In the genomic region with DNA sequence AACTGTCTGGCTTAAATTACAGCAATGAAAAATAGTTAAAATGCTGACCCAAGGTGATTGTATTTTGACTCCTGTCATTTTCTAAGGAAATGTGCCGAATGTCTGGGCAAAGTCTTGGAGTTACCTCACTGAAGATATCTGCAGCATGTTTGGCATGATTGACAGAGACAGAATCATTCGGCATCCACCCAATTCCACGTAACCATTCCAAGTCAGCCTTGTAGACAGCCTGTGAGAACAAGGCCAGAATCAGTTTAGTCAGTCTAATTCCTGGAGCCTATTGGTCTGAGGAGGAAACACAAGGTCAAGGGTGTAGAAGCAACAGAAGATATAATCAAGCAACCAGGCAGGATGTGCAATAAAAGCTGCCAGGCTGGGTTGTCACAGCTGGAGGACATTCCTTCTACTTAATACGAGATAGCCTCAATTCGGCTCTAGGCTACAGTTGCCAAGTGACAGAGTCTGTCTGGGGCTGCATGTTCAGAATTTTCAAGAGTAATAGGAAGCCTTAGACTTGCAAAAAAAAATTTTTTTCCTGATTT, we compare ENCODE assay signal across 14 mouse cellular contexts.
A peak's percentile ranks its signal among the peaks of the same experiment; 100 is the strongest.
DNase-seq lines count a peak whose midpoint lies in the region; ATAC-seq and TF ChIP-seq lines count a peak whose summit lies in the region.
"Had no signal": no experiment of that assay in that cellular context is flagged by ENCODE, and none has a peak within 500 bp of the region (broad histone marks: within the 10 kb centered on the region; RNA-seq: fewer than 3 reads in every experiment).

No protein-coding gene starts in this region.

- H3K27ac ChIP-seq in heart, postnatal 0 days (ENCODE audit: low read depth), result no peak overlapping the region
- no peak overlapping the region for H3K27ac ChIP-seq in midbrain, embryonic 10.5 days (replicated peaks)
- no peak overlapping the region for H3K27ac ChIP-seq in midbrain, embryonic 13.5 days
- H3K27ac ChIP-seq: embryonic facial prominence, embryonic 13.5 days; heart, embryonic 15.5 days; limb, embryonic 12.5 days had no signal

- no peak overlapping the region for H3K9ac ChIP-seq in heart, postnatal 0 days (replicated peaks; ENCODE audit: low read depth, low read length)
- H3K9ac ChIP-seq in midbrain, embryonic 13.5 days (replicated peaks), result no peak overlapping the region
- H3K9ac ChIP-seq: embryonic facial prominence, embryonic 13.5 days; heart, embryonic 15.5 days; limb, embryonic 12.5 days had no signal

- no peak overlapping the region for H3K4me3 ChIP-seq in heart, postnatal 0 days (ENCODE audit: low read depth, low read length)
- H3K4me3 ChIP-seq in midbrain, embryonic 10.5 days, result no peak overlapping the region
- H3K4me3 ChIP-seq in midbrain, embryonic 13.5 days (replicated peaks), result no peak overlapping the region
- H3K4me3 ChIP-seq: embryonic facial prominence, embryonic 13.5 days; heart, embryonic 15.5 days; limb, embryonic 12.5 days had no signal

- H3K36me3 ChIP-seq in heart, postnatal 0 days (replicated peaks; ENCODE audit: control insufficient read depth, insufficient read depth, low read length), result no peaks in the 10 kb centered on the region
- H3K36me3 ChIP-seq in midbrain, embryonic 10.5 days, result no peaks in the 10 kb centered on the region
- H3K36me3 ChIP-seq in midbrain, embryonic 13.5 days, result no peaks in the 10 kb centered on the region
- H3K36me3 ChIP-seq: embryonic facial prominence, embryonic 13.5 days; heart, embryonic 15.5 days; limb, embryonic 12.5 days had no signal

- TF ChIP-seq CTCF in heart, postnatal 0 days (IDR thresholded peaks at IDR 0.05; ENCODE audit: low read depth), result no peak

- no peak for ATAC-seq in heart, postnatal 0 days (ENCODE audit: insufficient read depth, low read depth)
- no peak for ATAC-seq in midbrain, embryonic 13.5 days
- ATAC-seq: activated CD4-positive, CD25-positive, alpha-beta regulatory T cell, adult 4 months had no signal

- no peaks in the 10 kb centered on the region for H3K9me3 ChIP-seq in heart, postnatal 0 days (replicated peaks; ENCODE audit: control insufficient read depth, low read length)
- no peaks in the 10 kb centered on the region for H3K9me3 ChIP-seq in midbrain, embryonic 10.5 days (replicated peaks)
- no peaks in the 10 kb centered on the region for H3K9me3 ChIP-seq in midbrain, embryonic 13.5 days
- H3K9me3 ChIP-seq: embryonic facial prominence, embryonic 13.5 days; heart, embryonic 15.5 days had no signal

- WGBS in heart, postnatal 0 days, result 40% methylated on average over 5 of the region's 5 CpGs
- WGBS in midbrain, embryonic 10.5 days, result 74% methylated on average over 5 of the region's 5 CpGs
- WGBS in midbrain, embryonic 13.5 days, result 70% methylated on average over 5 of the region's 5 CpGs

- DNase-seq in heart, postnatal 0 days (ENCODE audit: low spot score), result peak; percentile 21
- DNase-seq in heart, postnatal 36 days, result no peak
- DNase-seq in midbrain, embryonic 10.5 days (ENCODE audit: low spot score), result peak; percentile 18
- peak; percentile 50 to 67 for DNase-seq in cerebellum, postnatal 25 days
- peak; percentile 39 for DNase-seq in lung, postnatal 36 days
- no peak for DNase-seq in layer of hippocampus, adult 11-12 months (ENCODE audit: low spot score)
- no peak for DNase-seq in urinary bladder, adult 18-20 months (ENCODE audit: low spot score in 2 of 2)
- DNase-seq: spleen, adult 18-20 months had no signal

- no peak overlapping the region for H3K4me2 ChIP-seq in heart, postnatal 0 days (ENCODE audit: low read depth, low read length)
- no peak overlapping the region for H3K4me2 ChIP-seq in midbrain, embryonic 13.5 days (replicated peaks)
- H3K4me2 ChIP-seq: embryonic facial prominence, embryonic 13.5 days; heart, embryonic 15.5 days; limb, embryonic 12.5 days; midbrain, embryonic 11.5 days had no signal

- H3K27me3 ChIP-seq in heart, postnatal 0 days (ENCODE audit: control insufficient read depth, insufficient read depth, low read length), result no peaks in the 10 kb centered on the region
- no peaks in the 10 kb centered on the region for H3K27me3 ChIP-seq in midbrain, embryonic 10.5 days (ENCODE audit: low read depth, poor library complexity, severe bottlenecking)
- no peaks in the 10 kb centered on the region for H3K27me3 ChIP-seq in midbrain, embryonic 13.5 days
- H3K27me3 ChIP-seq: embryonic facial prominence, embryonic 13.5 days; heart, embryonic 15.5 days; limb, embryonic 12.5 days had no signal

- H3K4me1 ChIP-seq in heart, postnatal 0 days (ENCODE audit: control insufficient read depth, insufficient read depth), result no peaks in the 10 kb centered on the region
- H3K4me1 ChIP-seq in midbrain, embryonic 10.5 days, result no peaks in the 10 kb centered on the region
- H3K4me1 ChIP-seq in midbrain, embryonic 13.5 days (replicated peaks), result no peaks in the 10 kb centered on the region
- H3K4me1 ChIP-seq: embryonic facial prominence, embryonic 13.5 days; limb, embryonic 12.5 days had no signal

- intact Hi-C loops in heart, postnatal 36 days (cut with DNase I), result no loop called here

- no peak for TF ChIP-seq EP300 in heart, postnatal 0 days (IDR thresholded peaks at IDR 0.05; ENCODE audit: low read depth)

Comparison
In these comparisons a context has a peak if more than half of its experiments do, and no peak if none do; other contexts are left out.
1. DNase-seq: peak in heart, postnatal 0 days (single experiment), midbrain, embryonic 10.5 days (single experiment), cerebellum, postnatal 25 days (2 of 2) and lung, postnatal 36 days (single experiment); none in heart, postnatal 36 days (0 of 2), layer of hippocampus, adult 11-12 months (single experiment) and urinary bladder, adult 18-20 months (0 of 2).